Mouse (Mus musculus) bone marrow macrophage, adult 2 months (primary cell): ENCODE results near the gene Nphp4. TPM values are rescaled to one million over a fixed set of nuclear protein-coding genes. Genes with fewer than 3 reads are reported as not detected.

Experiments used
- H3K27ac ChIP-seq: 2 replicates; pipeline ENCODE4 v1.5.1; 2012; ENCODE audit warnings: low read depth, low read length; ENCODE audit not compliant: insufficient read depth
- H3K4me1 ChIP-seq: 2 replicates; pipeline ENCODE4 v1.6.1; 2012; ENCODE audit warnings: low read length; ENCODE audit not compliant: control insufficient read depth, insufficient read depth
- H3K4me3 ChIP-seq: 2 replicates; pipeline ENCODE4 v1.5.1; 2012; ENCODE audit warnings: mild to moderate bottlenecking, low read length, moderate library complexity; ENCODE audit not compliant: insufficient read depth
- CTCF ChIP-seq: IDR thresholded peaks from 2 replicates; pipeline ENCODE4 v1.5.1; 2012; ENCODE audit warnings: low read depth, mild to moderate bottlenecking, low read length, moderate library complexity
- POLR2A ChIP-seq: IDR thresholded peaks from 2 replicates; pipeline ENCODE4 v1.6.1; 2012; ENCODE audit warnings: mild to moderate bottlenecking, low read depth, low read length, borderline replicate concordance
- polyA plus RNA-seq: library from polyadenylated mRNA; stranded (reverse); fragments of >200 nt; gene quantifications from 2 replicates; pipeline ENCODE4 v1.2.4, GENCODE M21; 2012; ENCODE audit not compliant: missing spikeins, insufficient read depth, insufficient read length

Nphp4 gene
- polyA plus RNA-seq, 1 experiment, result 1.4 TPM

DNA sequence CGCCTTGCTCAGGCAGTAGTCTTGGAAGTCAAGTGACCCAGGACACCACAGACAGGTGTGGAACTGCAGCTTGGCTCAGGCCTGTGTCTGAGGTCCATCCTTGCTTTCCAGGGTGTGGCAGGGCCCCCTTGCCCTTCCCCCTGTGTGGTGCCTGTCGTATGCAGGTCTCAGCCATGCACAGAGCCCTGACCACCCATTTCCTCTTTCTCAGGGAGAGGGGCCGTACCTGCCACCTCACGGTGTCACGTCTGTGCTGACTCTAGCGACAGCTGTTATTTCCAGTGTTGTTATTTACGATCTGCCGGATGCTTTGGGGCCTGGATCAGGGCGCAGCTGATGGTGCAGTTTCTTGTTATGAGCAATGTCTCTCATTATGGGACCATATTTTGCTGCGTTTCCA is 42.6 kb downstream of the Nphp4 start:
- no peak overlapping the region for H3K4me3 ChIP-seq
- no peak overlapping the region for H3K27ac ChIP-seq
- TF ChIP-seq CTCF (no peak), POLR2A (no peak)
- no peaks in the 10 kb centered on the region for H3K4me1 ChIP-seq

DNA sequence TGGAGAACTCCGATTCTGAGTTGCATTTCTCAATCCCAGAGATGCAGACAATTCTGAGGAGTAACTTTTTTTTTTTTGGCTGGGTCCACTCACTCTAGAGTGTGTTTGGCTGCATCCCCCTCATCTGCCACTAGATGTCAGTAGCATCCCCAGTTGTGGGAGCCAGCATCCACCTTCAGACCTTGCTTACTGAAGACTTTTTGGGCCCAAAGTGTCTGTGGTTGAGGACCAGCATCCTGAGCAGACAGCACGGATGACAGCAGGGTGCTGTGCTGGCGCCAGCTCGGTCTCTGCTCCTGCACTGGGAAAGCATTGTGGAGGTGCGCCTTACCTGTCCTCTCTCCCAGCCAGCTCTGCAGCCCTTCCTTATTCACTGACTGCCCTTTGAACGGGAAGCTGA is 43.6 kb downstream of the Nphp4 start:
- no peak overlapping the region for H3K27ac ChIP-seq
- H3K4me3 ChIP-seq, result no peak overlapping the region
- TF ChIP-seq POLR2A (no peak), CTCF (peak; percentile 49; the same call in 1 of the 2 replicates)
- H3K4me1 ChIP-seq, result no peaks in the 10 kb centered on the region

DNA sequence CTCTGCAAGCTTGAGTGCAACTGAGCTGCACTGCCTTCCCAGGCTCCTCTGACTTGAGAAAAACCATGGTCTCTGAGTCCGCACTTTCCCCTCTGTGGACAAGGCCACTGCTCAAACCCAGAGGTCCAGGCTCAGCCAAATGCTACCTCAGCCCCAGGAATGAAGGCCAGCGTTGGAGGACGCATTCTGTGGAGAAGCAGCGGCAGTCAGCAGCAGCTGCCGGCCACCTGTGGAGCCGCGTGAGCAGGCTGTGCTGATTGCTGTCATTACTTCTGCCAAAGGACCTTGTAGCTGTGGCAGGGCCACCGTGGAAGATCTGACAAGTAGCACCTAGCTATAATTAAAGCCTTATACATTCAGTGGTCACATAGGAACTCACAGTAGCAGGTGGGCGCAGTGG is 56.4 kb downstream of the Nphp4 start:
- TF ChIP-seq POLR2A (no peak), CTCF (no peak)
- H3K4me3 ChIP-seq, result no peak overlapping the region
- H3K27ac ChIP-seq, result no peak overlapping the region
- H3K4me1 ChIP-seq, result no peaks in the 10 kb centered on the region

DNA sequence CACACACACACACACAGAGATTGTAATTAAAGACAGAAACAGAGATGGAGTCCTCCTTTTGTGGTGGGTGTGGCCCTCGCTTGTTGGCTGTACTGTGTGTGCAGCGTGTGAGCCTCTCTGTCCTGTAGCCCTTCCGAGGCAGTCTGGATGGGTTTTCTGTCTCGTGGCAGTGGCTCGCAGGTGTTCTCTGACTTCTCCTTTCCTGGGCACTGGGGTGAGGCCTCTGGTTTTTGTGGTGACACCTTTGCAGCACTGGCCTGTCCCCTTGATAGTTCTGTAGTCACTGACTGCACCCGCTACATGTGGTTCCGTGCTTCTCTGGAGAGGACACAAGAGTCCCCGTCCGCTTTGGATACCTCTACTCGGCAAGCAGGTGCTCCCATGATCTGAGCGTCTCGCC is 63.2 kb downstream of the Nphp4 start:
- H3K27ac ChIP-seq, result no peak overlapping the region
- TF ChIP-seq POLR2A (no peak), CTCF (no peak)
- H3K4me3 ChIP-seq, result no peak overlapping the region
- H3K4me1 ChIP-seq, result no peaks in the 10 kb centered on the region

- H3K27ac ChIP-seq, result no peak overlapping the region
- H3K4me1 ChIP-seq, result no peaks in the 10 kb centered on the region
- no peak for TF ChIP-seq POLR2A
- TF ChIP-seq CTCF, result no peak
- H3K4me3 ChIP-seq, result no peak overlapping the region
Observed at GRCm38 (mm10) chr4:152541172-152541571, 64.7 kb downstream of the Nphp4 start.

DNA sequence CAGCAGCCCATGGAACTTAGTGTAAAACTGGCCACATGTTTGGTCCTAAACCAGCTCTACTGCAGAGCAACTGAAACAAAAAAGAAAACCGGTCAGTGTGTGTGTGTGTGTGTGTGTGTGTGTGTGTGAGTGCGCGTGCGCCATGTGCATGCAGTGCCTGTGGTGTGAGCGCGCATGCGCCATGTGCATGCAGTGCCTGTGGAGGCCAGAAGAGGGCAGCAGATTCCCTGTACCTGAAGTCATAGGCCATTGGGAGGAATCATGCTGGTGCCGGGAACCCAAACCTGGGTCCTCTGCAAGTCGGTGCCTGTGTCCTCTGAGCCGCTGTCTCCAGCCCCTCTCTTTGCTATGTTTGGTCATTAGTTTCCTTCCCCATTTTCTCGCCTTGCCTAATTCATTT is 65.9 kb downstream of the Nphp4 start:
- Histone ChIP-seq H3K4me1 (no peaks in the 10 kb centered on the region), H3K4me3 (no peak overlapping the region), H3K27ac (no peak overlapping the region)
- TF ChIP-seq CTCF (no peak), POLR2A (no peak)

- no peak overlapping the region for H3K4me3 ChIP-seq
- no peak for TF ChIP-seq POLR2A
- TF ChIP-seq CTCF, result no peak
- no peaks in the 10 kb centered on the region for H3K4me1 ChIP-seq
- H3K27ac ChIP-seq, result no peak overlapping the region
Observed at GRCm38 (mm10) chr4:152546481-152546880, 70.0 kb downstream of the Nphp4 start.

GRCm38 (mm10) chr4:152547886-152548663 is 71.6 kb downstream of the Nphp4 start:
- H3K4me3 ChIP-seq, result no peak overlapping the region
- no peaks in the 10 kb centered on the region for H3K4me1 ChIP-seq
- no peak overlapping the region for H3K27ac ChIP-seq
- TF ChIP-seq POLR2A, result no peak
- TF ChIP-seq CTCF, result no peak

DNA sequence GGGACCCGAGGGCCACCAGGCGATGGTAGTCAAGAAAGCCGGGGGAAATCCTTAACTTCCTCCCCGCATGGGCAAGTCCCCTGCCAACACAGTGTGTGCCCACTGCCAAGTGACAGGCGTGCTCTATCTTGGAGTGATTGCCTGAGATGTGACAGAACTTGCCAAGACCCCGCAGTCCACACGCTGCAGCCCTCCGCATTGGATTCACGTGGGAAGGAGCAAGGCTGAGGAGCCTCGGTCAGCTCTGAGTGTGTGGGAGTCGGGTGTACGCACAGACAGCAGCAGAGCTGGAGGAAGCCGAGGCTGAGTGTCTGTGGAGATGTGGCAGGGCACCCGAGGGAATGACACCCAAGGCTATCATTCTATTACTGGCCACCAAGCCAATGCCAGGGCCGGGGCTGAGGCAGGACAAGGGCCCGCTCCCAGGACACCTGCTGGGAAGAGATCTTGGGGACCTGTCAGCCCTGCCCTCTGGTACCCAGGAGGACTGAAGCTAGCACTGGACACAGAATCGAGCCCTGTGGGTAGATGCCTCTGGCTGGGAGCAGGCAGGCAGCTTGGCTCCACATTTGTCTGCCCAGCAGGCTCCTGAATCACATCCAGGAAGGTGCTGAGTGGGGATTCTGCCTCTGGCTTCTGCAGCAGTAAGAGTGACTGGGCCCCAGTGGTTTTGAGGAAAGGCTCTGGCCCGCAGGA is 73.1 kb downstream of the Nphp4 start:
- no peak for TF ChIP-seq CTCF
- TF ChIP-seq POLR2A, result no peak
- Histone ChIP-seq H3K4me1 (no peaks in the 10 kb centered on the region), H3K4me3 (no peak overlapping the region), H3K27ac (no peak overlapping the region)

DNA sequence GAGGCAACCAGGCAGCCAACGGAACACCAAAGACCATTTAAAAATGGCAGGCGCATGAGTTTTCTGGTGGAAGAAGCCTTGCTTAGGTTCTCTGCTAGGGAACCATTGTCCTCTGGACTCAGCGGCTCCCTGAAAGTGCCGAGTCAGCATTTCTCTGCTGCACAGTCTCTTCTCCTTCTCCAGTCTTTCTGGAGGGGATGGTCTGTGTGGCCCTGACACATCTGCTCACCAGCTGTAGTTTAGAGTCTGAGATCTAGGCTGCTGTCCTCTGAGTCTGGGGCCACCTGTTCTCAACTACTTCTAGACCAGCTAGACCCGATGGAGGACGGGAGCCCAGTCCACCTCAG is 73.7 kb downstream of the Nphp4 start:
- Histone ChIP-seq H3K4me3 (no peak overlapping the region), H3K27ac (no peak overlapping the region), H3K4me1 (no peaks in the 10 kb centered on the region)
- TF ChIP-seq POLR2A (no peak), CTCF (no peak)
